Mouse (Mus musculus) forebrain, postnatal 0 days (tissue): ENCODE data around the gene Gm10198. TPM values are rescaled to one million over a fixed set of nuclear protein-coding genes. Genes with fewer than 3 reads are reported as not detected.

Source experiments
- ATAC-seq: fragments of 200-750 bp; cut with Nextera tagmentation; 2 replicates; pipeline ENCODE4 v1.8.0; 2017; ENCODE audit warnings: mild to moderate bottlenecking, moderate library complexity
- DNase-seq: peaks from one replicate; pipeline ENCODE4 v3.0.0-alpha.2; 2015
- H3K27ac ChIP-seq: fragments of 300-500 bp; sonication (generic); 2 replicates; pipeline ENCODE4 v1.5.1; 2014; ENCODE audit warnings: low read depth, mild to moderate bottlenecking, antibody characterized with exemption, low read length, moderate library complexity, mixed read lengths
- H3K27me3 ChIP-seq: fragments of 300-500 bp; sonication (generic); 2 replicates; pipeline ENCODE4 v1.6.1; 2014; ENCODE audit warnings: mild to moderate bottlenecking, low read length, mixed read lengths; ENCODE audit not compliant: insufficient read depth
- H3K36me3 ChIP-seq: fragments of 300-500 bp; sonication (generic); 2 replicates; pipeline ENCODE4 v1.6.1; 2014; ENCODE audit warnings: mild to moderate bottlenecking, moderate library complexity; ENCODE audit not compliant: insufficient read depth
- H3K4me1 ChIP-seq: fragments of 300-500 bp; sonication (generic); 2 replicates; pipeline ENCODE4 v1.6.1; 2014; ENCODE audit warnings: antibody characterized with exemption; ENCODE audit not compliant: insufficient read depth
- H3K4me2 ChIP-seq: fragments of 300-500 bp; sonication (generic); 2 replicates; pipeline ENCODE4 v1.6.1; 2014; ENCODE audit warnings: low read depth, mild to moderate bottlenecking, moderate library complexity
- H3K4me3 ChIP-seq: fragments of 300-500 bp; sonication (generic); 2 replicates; pipeline ENCODE4 v1.5.1; 2014; ENCODE audit warnings: low read depth, low read length, mixed read lengths
- H3K9ac ChIP-seq: fragments of 300-500 bp; sonication (generic); 2 replicates; pipeline ENCODE4 v1.6.1; 2014; ENCODE audit warnings: mild to moderate bottlenecking
- H3K9me3 ChIP-seq: fragments of 300-500 bp; sonication (generic); 2 replicates; pipeline ENCODE4 v1.6.1; 2016; ENCODE audit warnings: low read length
- CTCF ChIP-seq: sonication (generic); IDR thresholded peaks from 2 replicates; pipeline ENCODE4 v1.5.1; 2016; ENCODE audit warnings: antibody characterized with exemption, control low read depth, low read depth
- WGBS: fragments of 180-500 bp; shearing (Covaris S2); extraction: QIAGEN DNeasy Blood & Tissue Kit; methylation state at CpG from one replicate; pipeline ENCODE4 v1.1.7; 2014; 5-methylcytosine and 5-hydroxymethylcytosine counted together
- polyA plus RNA-seq: library from polyadenylated mRNA; unstranded; fragments of >200 nt; fragmentation: Nextera tagmentation; extraction: Ambion mirVana; gene quantifications from 2 replicates; pipeline ENCODE4 v1.2.1, GENCODE M21; 2015
- total RNA-seq: library from RNA; depleted of rRNA; stranded (reverse); fragments of >200 nt; gene quantifications from 2 replicates; pipeline ENCODE4 v1.2.3, GENCODE M21; 2014

Gm10198 gene
- total and polyA plus RNA-seq, 2 experiments from 2014 or later, result not detected

GRCm38 (mm10) chr13:111562595-111562994 is 30.0 kb upstream of the Gm10198 start:
- Histone ChIP-seq H3K27me3 (no peaks in the 10 kb centered on the region), H3K36me3 (no peaks in the 10 kb centered on the region), H3K4me1 (no peaks in the 10 kb centered on the region), H3K9me3 (no peaks in the 10 kb centered on the region), H3K9ac (no peak overlapping the region), H3K4me2 (no peak overlapping the region), H3K27ac (no peak overlapping the region), H3K4me3 (no peak overlapping the region)
- TF ChIP-seq CTCF, result no peak
- 34% methylated on average over 5 of the region's 5 CpGs for WGBS
- peak; percentile 59 for ATAC-seq
- DNase-seq, result peak; percentile 1

GRCm38 (mm10) chr13:111574196-111574595 is 18.4 kb upstream of the Gm10198 start:
- H3K4me1 ChIP-seq, result no peaks in the 10 kb centered on the region
- WGBS, result 53% methylated on average over 4 of the region's 4 CpGs
- ATAC-seq (no peak), DNase-seq (no peak)
- H3K27ac ChIP-seq, result no peak overlapping the region
- no peaks in the 10 kb centered on the region for H3K27me3 ChIP-seq
- no peak overlapping the region for H3K9ac ChIP-seq
- H3K36me3 ChIP-seq, result no peaks in the 10 kb centered on the region
- peak; percentile 43 for TF ChIP-seq CTCF
- no peak overlapping the region for H3K4me3 ChIP-seq
- no peaks in the 10 kb centered on the region for H3K9me3 ChIP-seq
- no peak overlapping the region for H3K4me2 ChIP-seq

- no peak for ATAC-seq
- H3K4me3 ChIP-seq, result no peak overlapping the region
Observed at GRCm38 (mm10) chr13:111577177-111577576, 15.4 kb upstream of the Gm10198 start.

GRCm38 (mm10) chr13:111580054-111580453 is 12.5 kb upstream of the Gm10198 start:
- H3K9me3 ChIP-seq, result no peaks in the 10 kb centered on the region
- H3K36me3 ChIP-seq, result no peaks in the 10 kb centered on the region
- no peak for TF ChIP-seq CTCF
- ATAC-seq (no peak), DNase-seq (no peak)
- H3K4me3 ChIP-seq, result no peak overlapping the region
- no peaks in the 10 kb centered on the region for H3K27me3 ChIP-seq
- no peak overlapping the region for H3K9ac ChIP-seq
- no peak overlapping the region for H3K4me2 ChIP-seq
- H3K27ac ChIP-seq, result no peak overlapping the region
- no peaks in the 10 kb centered on the region for H3K4me1 ChIP-seq
- WGBS, result 96% methylated on average over 10 of the region's 10 CpGs

More at GRCm38 (mm10) chr13:111577177-111577576, 15.4 kb upstream of the Gm10198 start:
- DNase-seq, result no peak
- Histone ChIP-seq H3K27ac (no peak overlapping the region), H3K9me3 (no peaks in the 10 kb centered on the region), H3K4me2 (no peak overlapping the region), H3K4me1 (no peaks in the 10 kb centered on the region), H3K9ac (no peak overlapping the region), H3K36me3 (no peaks in the 10 kb centered on the region), H3K27me3 (no peaks in the 10 kb centered on the region)
- TF ChIP-seq CTCF, result no peak
- 95% methylated on average over 11 of the region's 11 CpGs for WGBS

- H3K27me3 ChIP-seq, result no peaks in the 10 kb centered on the region
- WGBS, result 93% methylated on average over 7 of the region's 7 CpGs
Observed at GRCm38 (mm10) chr13:111598111-111598510, 5.5 kb downstream of the Gm10198 start.

GRCm38 (mm10) chr13:111601383-111601782 is 8.8 kb downstream of the Gm10198 start:
- H3K4me1 ChIP-seq, result no peaks in the 10 kb centered on the region
- ATAC-seq (no peak), DNase-seq (no peak)
- H3K4me3 ChIP-seq, result no peak overlapping the region
- H3K9me3 ChIP-seq, result no peaks in the 10 kb centered on the region
- no peak overlapping the region for H3K9ac ChIP-seq
- WGBS, result 76% methylated on average over 4 of the region's 4 CpGs
- H3K4me2 ChIP-seq, result no peak overlapping the region
- H3K27me3 ChIP-seq, result no peaks in the 10 kb centered on the region
- H3K36me3 ChIP-seq, result no peaks in the 10 kb centered on the region
- H3K27ac ChIP-seq, result no peak overlapping the region
- TF ChIP-seq CTCF, result no peak

More at GRCm38 (mm10) chr13:111598111-111598510, 5.5 kb downstream of the Gm10198 start:
- Histone ChIP-seq H3K9me3 (no peaks in the 10 kb centered on the region), H3K4me3 (no peak overlapping the region), H3K36me3 (no peaks in the 10 kb centered on the region), H3K9ac (no peak overlapping the region), H3K4me2 (no peak overlapping the region), H3K4me1 (no peaks in the 10 kb centered on the region), H3K27ac (no peak overlapping the region)
- ATAC-seq, result no peak
- TF ChIP-seq CTCF, result no peak
- DNase-seq, result no peak

GRCm38 (mm10) chr13:111604826-111605225 is 12.2 kb downstream of the Gm10198 start:
- no peak for ATAC-seq
- no peak overlapping the region for H3K27ac ChIP-seq
- no peak for DNase-seq
- no peak overlapping the region for H3K4me3 ChIP-seq
- H3K27me3 ChIP-seq, result no peaks in the 10 kb centered on the region
- no peak overlapping the region for H3K9ac ChIP-seq
- no peak for TF ChIP-seq CTCF
- no peak overlapping the region for H3K4me2 ChIP-seq
- H3K9me3 ChIP-seq, result no peaks in the 10 kb centered on the region
- H3K4me1 ChIP-seq, result no peaks in the 10 kb centered on the region
- WGBS, result 95% methylated on average over 5 of the region's 5 CpGs
- H3K36me3 ChIP-seq, result no peaks in the 10 kb centered on the region
